Mouse (Mus musculus) sigmoid colon, adult 10 weeks (tissue): ENCODE measurements around the gene Rbmx. TPM values are rescaled to one million over a fixed set of nuclear protein-coding genes. Genes with fewer than 3 reads are reported as not detected.

Experiments used
- polyA plus RNA-seq: library from polyadenylated mRNA; stranded (reverse); fragments of 350-450 nt; fragmentation: Illumina TruSeq; extraction: RNeasy Lipid Tissue Mini Kit (QIAGEN cat#74804); gene quantifications from one replicate; pipeline ENCODE4 v1.2.3, GENCODE M21; 2014; ENCODE audit warnings: low read depth, low replicate concordance

Gene Rbmx
- polyA plus RNA-seq, result 104 TPM

DNA sequence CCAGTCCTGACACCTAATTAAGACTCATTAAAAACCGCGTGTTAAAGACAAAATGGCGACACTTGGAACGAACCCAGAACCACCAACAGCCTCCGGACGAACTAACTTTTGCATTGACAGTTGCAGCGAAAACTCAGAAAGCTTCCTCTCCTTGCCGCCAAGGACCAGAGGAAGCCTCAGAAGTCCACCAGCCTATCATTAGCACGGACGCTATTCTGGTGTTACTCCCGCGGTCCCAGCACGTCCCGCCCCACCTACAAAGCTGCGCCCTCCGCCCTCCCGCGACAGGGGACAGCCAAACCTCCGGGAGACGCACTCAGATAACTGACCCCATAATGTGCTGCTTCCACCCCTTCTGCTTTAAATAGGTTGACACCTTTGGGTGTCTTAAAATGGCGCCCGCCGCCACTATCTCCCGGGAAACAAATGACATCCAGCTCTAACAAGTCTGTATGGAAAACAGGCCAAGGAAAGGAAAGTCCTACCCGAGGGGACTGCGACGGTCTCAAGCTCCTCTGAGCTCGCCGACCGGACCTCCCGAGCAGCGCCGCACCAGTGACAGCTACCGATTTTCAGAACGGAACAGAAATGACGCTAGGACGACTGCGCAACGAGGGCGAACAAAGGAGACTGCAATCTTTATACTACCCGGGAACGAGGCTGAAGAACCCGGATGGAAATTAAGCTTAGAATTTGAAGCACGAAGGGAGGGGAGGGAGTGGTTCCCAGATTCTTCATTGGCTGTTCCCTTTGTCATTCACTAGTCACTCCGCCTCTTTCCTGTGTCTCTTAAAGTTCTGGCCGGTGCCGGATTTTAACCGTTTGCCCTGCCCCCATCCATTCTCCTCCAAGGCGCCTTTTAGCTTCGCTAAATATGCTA lies at the start of gene Rbmx:
TSS of gene Rbmx (minus strand) at position 670 of the 880 bp plus-strand sequence.

DNA sequence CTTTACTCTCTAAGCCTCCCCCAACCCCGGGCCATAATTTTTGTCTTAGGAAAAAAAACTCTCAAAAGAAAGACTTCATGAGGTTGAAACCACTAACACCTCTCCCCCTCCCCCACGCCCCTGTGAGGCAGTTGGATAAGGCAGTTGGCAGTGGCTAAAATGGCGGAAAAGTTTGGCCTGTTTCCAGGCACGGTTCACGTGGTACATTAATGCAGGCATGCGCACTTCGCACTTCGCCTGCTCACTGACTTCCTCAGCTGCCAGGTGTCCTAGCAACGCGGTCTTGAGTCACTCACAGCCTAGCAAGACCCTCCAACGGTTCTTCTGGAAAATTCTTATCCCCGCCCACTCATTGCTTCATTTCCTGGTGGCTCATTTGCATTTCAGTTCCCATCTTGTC lies 15.9 kb upstream of the Rbmx start, which contains the start of gene Gm364:
TSS of gene Gm364 (plus strand) at position 386 of the 400 bp plus-strand sequence.

DNA sequence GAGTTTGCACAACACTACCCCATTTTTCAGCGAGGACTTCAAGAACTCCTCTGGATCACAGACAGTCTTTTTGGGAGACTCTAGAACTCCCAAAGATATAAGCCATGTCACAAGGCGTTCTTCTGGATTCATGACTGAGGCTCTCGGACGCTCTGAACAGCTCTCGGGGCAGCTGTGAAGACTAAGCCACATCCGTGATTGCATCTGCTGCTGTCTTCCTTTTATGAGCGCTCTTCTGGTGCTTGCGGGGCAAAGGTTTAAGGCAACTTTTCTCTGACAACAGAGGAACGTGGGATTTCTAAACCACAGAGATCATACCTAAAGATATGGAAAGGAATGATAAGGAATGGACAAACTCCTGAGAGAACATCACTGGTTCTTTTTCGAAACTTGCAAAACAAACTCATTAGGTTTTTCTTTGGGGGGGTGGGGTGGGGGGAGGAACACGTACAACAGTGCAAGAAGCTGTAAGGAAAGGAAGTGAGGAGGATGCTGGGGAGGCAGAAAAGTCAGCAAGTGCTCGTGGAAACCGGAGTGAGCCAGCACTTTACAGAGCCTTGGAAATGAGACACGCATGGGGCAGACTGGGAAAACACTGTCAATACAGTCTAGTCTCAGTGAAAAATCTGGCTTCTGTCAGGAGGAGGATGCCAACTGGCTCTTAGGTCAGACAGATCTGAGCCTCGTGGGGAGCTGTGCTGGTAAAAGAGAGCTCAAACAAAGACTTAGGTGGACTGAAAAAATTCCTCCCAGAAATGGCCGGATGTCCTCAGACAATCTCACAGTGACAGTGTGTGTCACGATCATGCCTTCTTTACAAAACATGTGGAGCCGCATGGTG lies 54.2 kb downstream of the Rbmx start, which contains the start of gene Arhgef6:
TSS of gene Arhgef6 (minus strand) at position 359 of the 841 bp plus-strand sequence.

Other genes with a start within 250 kb of the Rbmx start
- gene Cd40lg, start 180.9 kb downstream of the Rbmx start, polyA plus RNA-seq, result 0.60 TPM
- 27.6 TPM for gene Arhgef6, start 54.3 kb downstream of the Rbmx start, polyA plus RNA-seq
- gene Gm364, start 16.1 kb upstream of the Rbmx start, polyA plus RNA-seq, result not detected
- not detected for gene Gpr101, start 110.7 kb upstream of the Rbmx start, polyA plus RNA-seq